Mouse (Mus musculus) kidney, postnatal 36 days (tissue): Measurements from ENCODE around the gene Fam78b.

Source experiments
- DNase-seq, 2 experiments: peaks; one replicate each; pipeline ENCODE4 v3.0.0; 2021 to 2022; ENCODE audit warnings: mixed read lengths in 2 of 2

The Fam78b gene

GRCm38 (mm10) chr1:167001174-167001843, at the start of gene Fam78b:
Gene Fam78b (plus strand): TSS chr1:167001417.
- DNase-seq = peak in 1 of 2 experiments; percentile 19

GRCm38 (mm10) chr1:166964508-166964907, 36.7 kb upstream of the Fam78b start:
- DNase-seq = peak; percentile 7 to 55

GRCm38 (mm10) chr1:166968271-166968670, 32.9 kb upstream of the Fam78b start:
- no peak for DNase-seq

GRCm38 (mm10) chr1:166973731-166974130, 27.5 kb upstream of the Fam78b start:
- no peak for DNase-seq

GRCm38 (mm10) chr1:166978611-166979010, 22.6 kb upstream of the Fam78b start:
- no peak for DNase-seq

GRCm38 (mm10) chr1:166994266-166994665, 7.0 kb upstream of the Fam78b start:
- DNase-seq = no peak

GRCm38 (mm10) chr1:166996250-166996649, 5.0 kb upstream of the Fam78b start:
- no peak for DNase-seq

GRCm38 (mm10) chr1:166996811-166997210, 4.4 kb upstream of the Fam78b start:
- DNase-seq = no peak

GRCm38 (mm10) chr1:167000529-167001173, 566 bp upstream of the Fam78b start:
- peak; percentile 68 to 87 for DNase-seq

GRCm38 (mm10) chr1:167001844-167002485, 748 bp downstream of the Fam78b start:
- DNase-seq = peak in 1 of 2 experiments; percentile 22

GRCm38 (mm10) chr1:167002486-167002850, 1.3 kb downstream of the Fam78b start:
- peak; percentile 38 to 73 for DNase-seq

- DNase-seq = no peak
Measured at GRCm38 (mm10) chr1:167004621-167005020, 3.4 kb downstream of the Fam78b start.

GRCm38 (mm10) chr1:167007341-167007740, 6.1 kb downstream of the Fam78b start:
- DNase-seq = no peak

GRCm38 (mm10) chr1:167010190-167010589, 9.0 kb downstream of the Fam78b start:
- DNase-seq = no peak

- no peak for DNase-seq
Measured at GRCm38 (mm10) chr1:167011301-167011700, 10.1 kb downstream of the Fam78b start.

GRCm38 (mm10) chr1:167012616-167013015, 11.4 kb downstream of the Fam78b start:
- DNase-seq = no peak

- no peak for DNase-seq
Measured at GRCm38 (mm10) chr1:167013234-167013864, 12.1 kb downstream of the Fam78b start.

GRCm38 (mm10) chr1:167016269-167016668, 15.1 kb downstream of the Fam78b start:
- no peak for DNase-seq

GRCm38 (mm10) chr1:167022001-167022424, 20.8 kb downstream of the Fam78b start:
- DNase-seq = no peak

GRCm38 (mm10) chr1:167022541-167023121, 21.4 kb downstream of the Fam78b start:
- no peak for DNase-seq

GRCm38 (mm10) chr1:167023794-167024193, 22.6 kb downstream of the Fam78b start:
- no peak for DNase-seq

- no peak for DNase-seq
Measured at GRCm38 (mm10) chr1:167024961-167025360, 23.7 kb downstream of the Fam78b start.

- no peak for DNase-seq
Measured at GRCm38 (mm10) chr1:167032046-167032648, 30.9 kb downstream of the Fam78b start.
